Comparison of ENCODE assay signal across 20 mouse cellular contexts in genomic region chr12:76374911-76375310, GRCm38 (mm10). TPM values are rescaled to one million over a fixed set of nuclear protein-coding genes. Genes with fewer than 3 reads are reported as not detected.
DNase-seq lines count a peak whose midpoint lies in the region; ATAC-seq lines count a peak whose summit lies in the region.
"Had no signal": no experiment of that assay in that cellular context is flagged by ENCODE, and none has a peak within 500 bp of the region (broad histone marks: within the 10 kb centered on the region; RNA-seq: fewer than 3 reads in every experiment).

No protein-coding gene starts in this region.

- no peaks in the 10 kb centered on the region for H3K9me3 ChIP-seq in heart, embryonic 11.5 days (replicated peaks; ENCODE audit: control insufficient read depth, low read length)
- no peaks in the 10 kb centered on the region for H3K9me3 ChIP-seq in liver, embryonic 12.5 days (replicated peaks)
- H3K9me3 ChIP-seq in liver, embryonic 15.5 days (replicated peaks): no peaks in the 10 kb centered on the region
- H3K9me3 ChIP-seq: embryonic facial prominence, embryonic 12.5 days; forebrain, embryonic 15.5 days; heart, embryonic 15.5 days; hindbrain, embryonic 12.5 days had no signal

- no peak for DNase-seq in heart, postnatal 14 days
- DNase-seq in liver: no peak
- DNase-seq in kidney, adult 9 months: no peak
- DNase-seq: adrenal gland, postnatal 10 days; cerebellum, adult 11-12 months; cerebellum, adult 9-10 months; cerebellum, postnatal 25 days; gastrocnemius, postnatal 10 days; heart, adult 2 months; heart, postnatal 36 days had no signal

- intact Hi-C loops in heart, postnatal 14 days (cut with DNase I): loop anchor here (10.0 kb wide), 1 partner anchor 100 kb away; no protein-coding TSS in a partner anchor

- no peak overlapping the region for H3K9ac ChIP-seq in heart, embryonic 11.5 days (ENCODE audit: low read depth, low read length)
- peak overlapping the region; percentile 36; the same call in 1 of the 2 replicates for H3K9ac ChIP-seq in liver, embryonic 12.5 days
- peak overlapping the region; percentile 18; the same call in 1 of the 2 replicates for H3K9ac ChIP-seq in liver, embryonic 15.5 days
- H3K9ac ChIP-seq: embryonic facial prominence, embryonic 12.5 days; forebrain, embryonic 15.5 days; heart, embryonic 15.5 days; hindbrain, embryonic 12.5 days had no signal

- H3K27me3 ChIP-seq in heart, embryonic 11.5 days (ENCODE audit: control insufficient read depth, insufficient read depth, low read length): no peaks in the 10 kb centered on the region
- no peaks in the 10 kb centered on the region for H3K27me3 ChIP-seq in liver, embryonic 12.5 days (replicated peaks)
- H3K27me3 ChIP-seq in liver, embryonic 15.5 days: no peaks in the 10 kb centered on the region
- H3K27me3 ChIP-seq: embryonic facial prominence, embryonic 12.5 days; forebrain, embryonic 15.5 days; heart, embryonic 15.5 days; hindbrain, embryonic 12.5 days had no signal

- peaks cover 42% of the 10 kb centered on the region for H3K4me1 ChIP-seq in heart, embryonic 11.5 days (ENCODE audit: control insufficient read depth, insufficient read depth, low read length)
- peaks cover 81% of the 10 kb centered on the region for H3K4me1 ChIP-seq in liver, embryonic 12.5 days
- H3K4me1 ChIP-seq in liver, embryonic 15.5 days (replicated peaks): peaks cover 84% of the 10 kb centered on the region

- no peaks in the 10 kb centered on the region for H3K36me3 ChIP-seq in heart, embryonic 11.5 days (ENCODE audit: control insufficient read depth, insufficient read depth, low read length)
- peaks cover 7% of the 10 kb centered on the region; the same call in 1 of the 2 replicates for H3K36me3 ChIP-seq in liver, embryonic 12.5 days
- H3K36me3 ChIP-seq in liver, embryonic 15.5 days (replicated peaks): no peaks in the 10 kb centered on the region
- H3K36me3 ChIP-seq: embryonic facial prominence, embryonic 12.5 days; forebrain, embryonic 15.5 days; heart, embryonic 15.5 days; hindbrain, embryonic 12.5 days had no signal

- peak overlapping the region; percentile 18; the same call in 1 of the 2 replicates for H3K4me2 ChIP-seq in heart, embryonic 11.5 days
- peak overlapping the region; percentile 50 for H3K4me2 ChIP-seq in liver, embryonic 12.5 days
- H3K4me2 ChIP-seq in liver, embryonic 15.5 days: peak overlapping the region; percentile 46
- H3K4me2 ChIP-seq: embryonic facial prominence, embryonic 12.5 days; forebrain, embryonic 15.5 days; heart, embryonic 15.5 days; hindbrain, embryonic 12.5 days had no signal

- WGBS in heart, embryonic 11.5 days (ENCODE audit: insufficient replicate concordance): 75% methylated on average over 4 of the region's 4 CpGs
- 52% methylated on average over 4 of the region's 4 CpGs for WGBS in liver, embryonic 12.5 days (ENCODE audit: insufficient replicate concordance)
- 57% methylated on average over 4 of the region's 4 CpGs for WGBS in liver, embryonic 15.5 days (ENCODE audit: insufficient replicate concordance)

- H3K27ac ChIP-seq in heart, embryonic 11.5 days (ENCODE audit: low read depth, low read length): peak overlapping the region; percentile 35; the same call in 1 of the 2 replicates
- peak overlapping the region; percentile 67 for H3K27ac ChIP-seq in liver, embryonic 12.5 days
- peak overlapping the region; percentile 77 for H3K27ac ChIP-seq in liver, embryonic 15.5 days (replicated peaks)
- H3K27ac ChIP-seq: embryonic facial prominence, embryonic 12.5 days; forebrain, embryonic 15.5 days; heart, adult 2 months; hindbrain, embryonic 12.5 days had no signal

- ATAC-seq in heart, embryonic 11.5 days (replicated peaks; ENCODE audit: insufficient number of reproducible peaks, low FRiP score, low TSS enrichment): no peak
- ATAC-seq in liver, embryonic 12.5 days: no peak
- no peak for ATAC-seq in liver, embryonic 15.5 days (ENCODE audit: insufficient read depth)
- no peak for ATAC-seq in activated CD4-positive, CD25-positive, alpha-beta regulatory T cell, adult 4 months
- ATAC-seq: forebrain, embryonic 15.5 days; hindbrain, embryonic 16.5 days had no signal

- no peak overlapping the region for H3K4me3 ChIP-seq in heart, embryonic 11.5 days (ENCODE audit: low read depth, low read length)
- H3K4me3 ChIP-seq in liver, embryonic 12.5 days: 0 out of 2 replicates have a peak overlapping the region, but pooled peaks have one; percentile 2
- no peak overlapping the region for H3K4me3 ChIP-seq in liver, embryonic 15.5 days (replicated peaks)
- H3K4me3 ChIP-seq: embryonic facial prominence, embryonic 12.5 days; forebrain, embryonic 15.5 days; heart, adult 2 months; heart, embryonic 15.5 days; hindbrain, embryonic 12.5 days had no signal

RNA-seq across cellular contexts. Expression of gene Zbtb1, which starts 4.8 kb away (rescaled TPM):
- polyA plus RNA-seq in heart, embryonic 11.5 days (2014; fragmentation: Nextera tagmentation; extraction: Ambion mirVana): 10.2 and 10.5 TPM in 2 replicates
- 1 to 10 TPM; 5.0 to 5.2 TPM for total RNA-seq in heart, postnatal 14 days (2021)
- 7.3 and 8.2 TPM in 2 replicates for polyA plus RNA-seq in liver, embryonic 12.5 days (2016; fragmentation: Nextera tagmentation; extraction: Ambion mirVana)
- polyA plus RNA-seq in liver, embryonic 15.5 days (2015; fragmentation: Nextera tagmentation; extraction: Ambion mirVana): 3.3 and 3.4 TPM in 2 replicates
- 10 to 100 TPM; 25.6 to 26.1 TPM for polyA plus RNA-seq in activated CD4-positive, CD25-positive, alpha-beta regulatory T cell, adult 4 months (2017; shearing (Covaris generic))

RNA-seq across cellular contexts. Expression of gene Zbtb25, which starts 5.5 kb away (rescaled TPM):
- 15.3 and 16.3 TPM in 2 replicates for polyA plus RNA-seq in heart, embryonic 11.5 days (2014; fragmentation: Nextera tagmentation; extraction: Ambion mirVana)
- 1 to 10 TPM; 7.5 to 8.3 TPM for total RNA-seq in heart, postnatal 14 days (2021)
- polyA plus RNA-seq in liver, embryonic 12.5 days (2016; fragmentation: Nextera tagmentation; extraction: Ambion mirVana): 10.3 and 10.8 TPM in 2 replicates
- polyA plus RNA-seq in liver, embryonic 15.5 days (2015; fragmentation: Nextera tagmentation; extraction: Ambion mirVana): 5.1 and 6.1 TPM in 2 replicates
- polyA plus RNA-seq in activated CD4-positive, CD25-positive, alpha-beta regulatory T cell, adult 4 months (2017; shearing (Covaris generic)): 10 to 100 TPM; 12.1 to 15.0 TPM

RNA-seq across cellular contexts. Expression of gene Hspa2, which starts 29.1 kb away (rescaled TPM):
- polyA plus RNA-seq in heart, embryonic 11.5 days (2014; fragmentation: Nextera tagmentation; extraction: Ambion mirVana): 19.5 and 20.6 TPM in 2 replicates
- total RNA-seq in heart, postnatal 14 days (2021): 10 to 100 TPM in 1 of 2 experiments, 1 to 10 TPM in 1; 9.7 to 10.7 TPM
- polyA plus RNA-seq in liver, embryonic 12.5 days (2016; fragmentation: Nextera tagmentation; extraction: Ambion mirVana): 2.1 and 2.9 TPM in 2 replicates
- polyA plus RNA-seq in liver, embryonic 15.5 days (2015; fragmentation: Nextera tagmentation; extraction: Ambion mirVana): 1.4 and 1.6 TPM in 2 replicates
- polyA plus RNA-seq in activated CD4-positive, CD25-positive, alpha-beta regulatory T cell, adult 4 months (2017; shearing (Covaris generic)): 1 to 10 TPM; 3.8 to 4.8 TPM

RNA-seq across cellular contexts. Expression of gene Ppp1r36, which starts 42.4 kb away (rescaled TPM):
- polyA plus RNA-seq in heart, embryonic 11.5 days (2014; fragmentation: Nextera tagmentation; extraction: Ambion mirVana): 2.8 and 3.7 TPM in 2 replicates
- total RNA-seq in heart, postnatal 14 days (2021): under 1 TPM; 0.24 to 0.78 TPM
- polyA plus RNA-seq in liver, embryonic 12.5 days (2016; fragmentation: Nextera tagmentation; extraction: Ambion mirVana): 0.18 and 0.29 TPM in 2 replicates
- 0.05 and 0.10 TPM in 2 replicates for polyA plus RNA-seq in liver, embryonic 15.5 days (2015; fragmentation: Nextera tagmentation; extraction: Ambion mirVana)
- not detected for polyA plus RNA-seq in activated CD4-positive, CD25-positive, alpha-beta regulatory T cell, adult 4 months (2017; shearing (Covaris generic))
- total RNA-seq: heart, postnatal 36 days had no signal
- polyA plus RNA-seq: C2C12 had no signal

RNA-seq across cellular contexts. Expression of gene Akap5, which starts 50.2 kb away (rescaled TPM):
- polyA plus RNA-seq in heart, embryonic 11.5 days (2014; fragmentation: Nextera tagmentation; extraction: Ambion mirVana): 8.5 and 8.8 TPM in 2 replicates
- total RNA-seq in heart, postnatal 14 days (2021): 1 to 10 TPM; 2.2 to 3.5 TPM
- 0.98 and 1.0 TPM in 2 replicates for polyA plus RNA-seq in liver, embryonic 12.5 days (2016; fragmentation: Nextera tagmentation; extraction: Ambion mirVana)
- polyA plus RNA-seq in liver, embryonic 15.5 days (2015; fragmentation: Nextera tagmentation; extraction: Ambion mirVana): 0.17 and 0.25 TPM in 2 replicates
- 1 to 10 TPM; 1.3 to 2.2 TPM for polyA plus RNA-seq in activated CD4-positive, CD25-positive, alpha-beta regulatory T cell, adult 4 months (2017; shearing (Covaris generic))
